Mouse (Mus musculus) liver, embryonic 15.5 days (tissue): Measurements from ENCODE around the gene Adipor1. TPM values are rescaled to one million over a fixed set of nuclear protein-coding genes. Genes with fewer than 3 reads are reported as not detected.
"Not testable (repeated sequence)": the region's sequence is repeated elsewhere in the genome, so short reads cannot be mapped to it uniquely, and the experiment has no call there.

Source experiments
- ATAC-seq: fragments of 200-750 bp; cut with Nextera tagmentation; 2 replicates; pipeline ENCODE4 v1.8.0; 2017; ENCODE audit warnings: moderate number of reproducible peaks, mild to moderate bottlenecking, moderate library complexity; ENCODE audit not compliant: insufficient read depth
- H3K27ac ChIP-seq: fragments of 300-500 bp; sonication (generic); replicated peaks from 2 replicates; pipeline ENCODE4 v1.5.1; 2015; ENCODE audit warnings: mild to moderate bottlenecking, inconsistent platforms
- H3K27me3 ChIP-seq: fragments of 300-500 bp; sonication (generic); 2 replicates; pipeline ENCODE4 v1.6.1; 2015; ENCODE audit warnings: mild to moderate bottlenecking, inconsistent platforms
- H3K36me3 ChIP-seq: fragments of 300-500 bp; sonication (generic); replicated peaks from 2 replicates; pipeline ENCODE4 v1.6.1; 2015; ENCODE audit warnings: moderate library complexity, mild to moderate bottlenecking, inconsistent platforms
- H3K4me1 ChIP-seq: fragments of 300-500 bp; sonication (generic); replicated peaks from 2 replicates; pipeline ENCODE4 v1.6.1; 2015; ENCODE audit warnings: inconsistent platforms
- H3K4me2 ChIP-seq: fragments of 300-500 bp; sonication (generic); 2 replicates; pipeline ENCODE4 v1.6.1; 2015; ENCODE audit warnings: moderate library complexity, mild to moderate bottlenecking, inconsistent platforms
- H3K4me3 ChIP-seq: fragments of 300-500 bp; sonication (generic); replicated peaks from 2 replicates; pipeline ENCODE4 v1.5.1; 2015; ENCODE audit warnings: mild to moderate bottlenecking, inconsistent platforms
- H3K9ac ChIP-seq: fragments of 300-500 bp; sonication (generic); 2 replicates; pipeline ENCODE4 v1.6.1; 2015; ENCODE audit warnings: moderate library complexity, mild to moderate bottlenecking, inconsistent platforms
- H3K9me3 ChIP-seq: fragments of 300-500 bp; sonication (generic); replicated peaks from 2 replicates; pipeline ENCODE4 v1.6.1; 2016; ENCODE audit warnings: inconsistent platforms
- WGBS: fragments of 180-500 bp; shearing (Covaris S2); methylation state at CpG from one replicate; pipeline ENCODE4 v1.1.7; 2015; ENCODE audit warnings: mixed read lengths; ENCODE audit not compliant: insufficient replicate concordance; 5-methylcytosine and 5-hydroxymethylcytosine counted together
- polyA plus RNA-seq: library from polyadenylated mRNA; unstranded; fragments of >200 nt; fragmentation: Nextera tagmentation; extraction: Ambion mirVana; gene quantifications from 2 replicates; pipeline ENCODE4 v1.2.1, GENCODE M21; 2015

Gene Adipor1
- polyA plus RNA-seq, 1 experiment from 2014 or later = 162 TPM

- H3K9ac ChIP-seq = 0 out of 2 replicates have a peak overlapping the region, but pooled peaks have one; percentile 22
- H3K36me3 ChIP-seq = peaks cover 63% of the 10 kb centered on the region
- H3K4me1 ChIP-seq = peaks cover 94% of the 10 kb centered on the region
These were observed 8.7 kb downstream of the Adipor1 start for GRCm38 (mm10) chr1:134423911-134424310.

GRCm38 (mm10) chr1:134426289-134426688, 11.1 kb downstream of the Adipor1 start:
- Histone ChIP-seq H3K4me2 (peak overlapping the region; percentile 53), H3K4me3 (peak overlapping the region; percentile 16; the same call in 1 of the 2 replicates), H3K4me1 (peaks cover 79% of the 10 kb centered on the region), H3K9ac (peak overlapping the region; percentile 37), H3K9me3 (no peaks in the 10 kb centered on the region), H3K36me3 (peaks cover 87% of the 10 kb centered on the region), H3K27me3 (no peaks in the 10 kb centered on the region), H3K27ac (peak overlapping the region; percentile 95)
- 14% methylated on average over 5 of the region's 5 CpGs for WGBS
- peak; percentile 99 for ATAC-seq

More at GRCm38 (mm10) chr1:134423911-134424310, 8.7 kb downstream of the Adipor1 start:
- peak overlapping the region; percentile 95 for H3K27ac ChIP-seq
- peak; percentile 74 for ATAC-seq
- H3K27me3 ChIP-seq = no peaks in the 10 kb centered on the region
- no peaks in the 10 kb centered on the region for H3K9me3 ChIP-seq
- peak overlapping the region; percentile 64 for H3K4me2 ChIP-seq
- peak overlapping the region; percentile 15; the same call in 1 of the 2 replicates for H3K4me3 ChIP-seq
- WGBS = 40% methylated on average over 10 of the region's 10 CpGs

- Histone ChIP-seq H3K4me3 (no peak overlapping the region), H3K9ac (no peak overlapping the region), H3K27ac (0 out of 2 replicates have a peak overlapping the region, but pooled peaks have one; percentile 1), H3K4me1 (peaks cover 47% of the 10 kb centered on the region), H3K27me3 (no peaks in the 10 kb centered on the region), H3K4me2 (no peak overlapping the region), H3K36me3 (peaks cover 63% of the 10 kb centered on the region), H3K9me3 (no peaks in the 10 kb centered on the region)
- ATAC-seq = no peak
- 84% methylated on average over 10 of the region's 10 CpGs for WGBS
These were observed 17.8 kb downstream of the Adipor1 start for GRCm38 (mm10) chr1:134433002-134433401.

- Histone ChIP-seq H3K4me2 (no peak overlapping the region), H3K4me3 (no peak overlapping the region), H3K4me1 (peaks cover 42% of the 10 kb centered on the region), H3K36me3 (peaks cover 58% of the 10 kb centered on the region), H3K27ac (0 out of 2 replicates have a peak overlapping the region, but pooled peaks have one; percentile 10), H3K27me3 (no peaks in the 10 kb centered on the region), H3K9me3 (no peaks in the 10 kb centered on the region), H3K9ac (no peak overlapping the region)
- ATAC-seq = no peak
- WGBS = 75% methylated on average over 4 of the region's 4 CpGs
These were observed 18.3 kb downstream of the Adipor1 start for GRCm38 (mm10) chr1:134433473-134433872.

- no peak overlapping the region for H3K4me3 ChIP-seq
- 0 out of 2 replicates have a peak overlapping the region, but pooled peaks have one; percentile 20 for H3K4me2 ChIP-seq
- H3K27ac ChIP-seq = no peak overlapping the region
- no peak overlapping the region for H3K9ac ChIP-seq
- H3K4me1 ChIP-seq = peaks cover 30% of the 10 kb centered on the region
- 29% methylated on average over 4 of the region's 4 CpGs for WGBS
- ATAC-seq = no peak
- no peaks in the 10 kb centered on the region for H3K9me3 ChIP-seq
- H3K27me3 ChIP-seq = no peaks in the 10 kb centered on the region
- H3K36me3 ChIP-seq = peaks cover 39% of the 10 kb centered on the region
These were observed 20.2 kb downstream of the Adipor1 start for GRCm38 (mm10) chr1:134435414-134435813.

- Histone ChIP-seq H3K4me1 (peaks cover 16% of the 10 kb centered on the region), H3K4me2 (no peak overlapping the region), H3K36me3 (no peaks in the 10 kb centered on the region), H3K9me3 (no peaks in the 10 kb centered on the region), H3K27ac (no peak overlapping the region), H3K9ac (no peak overlapping the region), H3K27me3 (no peaks in the 10 kb centered on the region), H3K4me3 (no peak overlapping the region)
- ATAC-seq = no peak
- WGBS = 64% methylated on average over 6 of the region's 6 CpGs
These were observed 25.3 kb downstream of the Adipor1 start for GRCm38 (mm10) chr1:134440437-134440836.

GRCm38 (mm10) chr1:134441737-134442136, 26.6 kb downstream of the Adipor1 start:
- not testable (repeated sequence) for ATAC-seq, H3K27me3 ChIP-seq, H3K9me3 ChIP-seq, H3K36me3 ChIP-seq, H3K4me2 ChIP-seq, H3K27ac ChIP-seq, H3K9ac ChIP-seq, H3K4me3 ChIP-seq
- 94% methylated on average over 8 of the region's 10 CpGs for WGBS
- peaks cover 13% of the 10 kb centered on the region for H3K4me1 ChIP-seq

- H3K36me3 ChIP-seq = no peaks in the 10 kb centered on the region
- whole genome bisulfite sequencing = 92% methylated on average over 3 of the region's 3 CpGs
- no peak overlapping the region for H3K4me3 ChIP-seq
- no peak overlapping the region for H3K9ac ChIP-seq
- peaks cover 13% of the 10 kb centered on the region for H3K4me1 ChIP-seq
- ATAC-seq = no peak
- H3K9me3 ChIP-seq = no peaks in the 10 kb centered on the region
- no peak overlapping the region for H3K4me2 ChIP-seq
- H3K27ac ChIP-seq = no peak overlapping the region
- no peaks in the 10 kb centered on the region for H3K27me3 ChIP-seq
These were observed 27.2 kb downstream of the Adipor1 start for GRCm38 (mm10) chr1:134442394-134442793.

GRCm38 (mm10) chr1:134443288-134443687, 28.1 kb downstream of the Adipor1 start:
- WGBS = 88% methylated on average over 1 of the region's 1 CpGs
- H3K4me2 ChIP-seq, H3K27ac ChIP-seq, H3K9me3 ChIP-seq, H3K36me3 ChIP-seq, ATAC-seq, H3K9ac ChIP-seq, H3K4me3 ChIP-seq, H3K27me3 ChIP-seq: not testable (repeated sequence)
- H3K4me1 ChIP-seq = peaks cover 13% of the 10 kb centered on the region

- Histone ChIP-seq H3K27me3 (no peaks in the 10 kb centered on the region), H3K36me3 (no peaks in the 10 kb centered on the region), H3K4me1 (peaks cover 13% of the 10 kb centered on the region), H3K4me2 (no peak overlapping the region), H3K9me3 (no peaks in the 10 kb centered on the region), H3K9ac (no peak overlapping the region), H3K4me3 (no peak overlapping the region), H3K27ac (no peak overlapping the region)
- WGBS = 63% methylated on average over 2 of the region's 2 CpGs
- ATAC-seq = no peak
These were observed 30.2 kb downstream of the Adipor1 start for GRCm38 (mm10) chr1:134445418-134445817.

GRCm38 (mm10) chr1:134448537-134448936, 33.4 kb downstream of the Adipor1 start:
- not testable (repeated sequence) for ATAC-seq, H3K27ac ChIP-seq, H3K9me3 ChIP-seq, H3K9ac ChIP-seq, H3K4me2 ChIP-seq, H3K27me3 ChIP-seq, H3K4me3 ChIP-seq, H3K36me3 ChIP-seq, H3K4me1 ChIP-seq
- WGBS = 56% methylated on average over 3 of the region's 3 CpGs

- Histone ChIP-seq H3K4me2 (no peak overlapping the region), H3K4me1 (peaks cover 11% of the 10 kb centered on the region), H3K4me3 (no peak overlapping the region), H3K27me3 (no peaks in the 10 kb centered on the region; the same call in 1 of the 2 replicates), H3K36me3 (no peaks in the 10 kb centered on the region), H3K27ac (no peak overlapping the region), H3K9ac (no peak overlapping the region), H3K9me3 (no peaks in the 10 kb centered on the region)
- no peak for ATAC-seq
- 75% methylated on average over 4 of the region's 4 CpGs for WGBS
These were observed 35.0 kb downstream of the Adipor1 start for GRCm38 (mm10) chr1:134450201-134450600.
